Mouse (Mus musculus) brain, embryonic 18.5 days (tissue): Measurements from ENCODE around the gene Pxt1.
"Not testable (repeated sequence)": the region's sequence is repeated elsewhere in the genome, so short reads cannot be mapped to it uniquely, and the experiment has no call there.

Source experiments
- DNase-seq: peaks from one replicate; pipeline ENCODE4 v3.0.0-alpha.2; 2012; ENCODE audit warnings: low read depth, low spot score

Gene Pxt1

DNA sequence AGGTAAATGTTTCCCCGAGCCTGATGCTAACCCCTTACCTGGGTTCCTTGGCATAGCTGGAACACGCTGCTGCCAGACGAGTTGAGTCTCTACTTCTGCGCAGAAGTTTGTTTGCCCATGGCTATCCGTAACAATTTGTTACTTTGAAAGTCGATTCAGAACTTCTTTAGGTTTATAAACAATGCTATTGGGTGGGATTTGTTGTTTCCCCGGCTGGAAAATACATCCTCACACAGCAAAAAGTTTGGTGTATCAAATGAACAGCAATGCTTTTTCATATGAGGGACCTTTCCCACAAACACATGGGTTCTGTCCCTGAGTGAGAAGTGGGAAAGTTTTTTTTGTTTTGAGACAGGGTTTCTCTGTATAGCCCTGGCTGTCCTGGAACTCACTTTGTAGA lies at the start of gene Pxt1:
TSS of gene Pxt1 (minus strand) at position 101 of the 400 bp plus-strand sequence.
- no peak for DNase-seq

DNA sequence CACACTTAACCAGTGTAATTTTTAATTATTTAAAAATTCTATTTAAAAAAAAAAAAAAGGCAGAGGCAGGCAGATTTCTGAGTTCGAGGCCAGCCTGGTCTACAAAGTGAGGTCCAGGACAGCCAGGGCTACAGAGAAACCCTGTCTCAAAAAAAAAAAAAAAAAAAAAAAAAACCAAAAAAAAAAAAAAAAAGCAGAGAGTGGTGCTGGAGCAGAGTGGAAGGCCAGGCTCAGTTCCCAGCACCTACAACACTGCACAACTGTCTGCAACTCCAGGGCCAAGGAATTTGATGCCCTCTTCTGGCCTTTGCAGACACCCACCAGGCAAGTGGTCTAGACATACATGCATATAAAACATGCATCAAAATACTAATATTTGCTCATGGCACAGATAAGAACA lies 49.4 kb upstream of the Pxt1 start:
- not testable (repeated sequence) for DNase-seq

DNA sequence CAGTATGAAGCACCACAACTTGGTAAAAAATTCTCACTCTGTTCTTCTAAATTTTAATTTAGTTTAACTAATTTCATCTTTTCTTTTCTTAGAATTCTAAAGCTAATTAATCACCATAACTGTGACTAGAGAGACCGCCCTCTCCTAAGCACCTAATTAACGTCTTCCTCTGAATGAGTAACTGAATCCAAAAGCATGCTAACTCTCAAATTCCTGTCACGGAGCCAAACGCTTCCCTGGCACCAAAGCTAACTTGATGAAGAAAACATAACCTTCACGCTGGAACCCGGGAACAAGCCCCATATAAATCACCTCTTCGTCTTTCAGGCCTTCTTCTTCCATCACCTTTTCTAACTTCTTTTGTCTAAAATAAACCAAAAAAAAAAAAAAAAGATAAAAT lies 48.5 kb upstream of the Pxt1 start:
- DNase-seq = no peak

DNA sequence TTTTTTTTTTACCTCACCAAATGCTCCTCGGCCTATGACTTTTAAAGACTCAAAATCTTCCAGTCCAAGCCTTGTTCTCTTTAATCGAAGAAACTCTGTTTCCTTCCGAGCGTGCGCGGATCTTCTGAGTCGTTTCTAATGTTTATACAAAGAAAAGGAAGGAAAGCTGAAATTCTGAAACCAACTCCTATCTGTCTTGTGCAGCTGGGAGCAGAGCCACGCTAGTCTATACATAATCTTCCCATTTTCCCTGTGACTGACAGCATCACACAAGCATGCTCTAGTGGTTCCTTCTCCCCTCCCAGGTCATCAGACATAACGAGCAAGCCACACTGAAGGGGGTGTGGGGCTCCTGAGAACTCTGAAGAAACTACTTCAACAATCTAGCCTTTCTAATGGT lies 47.6 kb upstream of the Pxt1 start:
- no peak for DNase-seq

DNA sequence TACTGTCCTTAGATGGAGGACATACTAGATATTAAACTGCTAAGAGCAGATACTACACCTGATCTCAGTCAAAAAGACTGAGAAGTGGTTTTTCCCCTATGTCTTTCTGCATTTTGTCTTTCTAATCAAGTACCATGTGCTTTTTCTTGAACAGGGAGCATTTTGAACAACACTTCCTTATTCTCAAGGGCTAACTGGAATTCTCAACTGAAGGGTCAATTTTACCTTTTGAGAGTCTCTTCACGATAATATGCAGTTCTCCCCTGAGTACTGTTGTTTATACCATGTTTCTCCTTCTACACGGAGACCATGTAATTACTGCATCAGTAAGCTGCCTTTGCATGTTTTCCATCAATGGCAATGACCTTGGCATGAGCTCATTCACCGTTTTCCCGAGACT lies 46.4 kb upstream of the Pxt1 start:
- DNase-seq = no peak

DNA sequence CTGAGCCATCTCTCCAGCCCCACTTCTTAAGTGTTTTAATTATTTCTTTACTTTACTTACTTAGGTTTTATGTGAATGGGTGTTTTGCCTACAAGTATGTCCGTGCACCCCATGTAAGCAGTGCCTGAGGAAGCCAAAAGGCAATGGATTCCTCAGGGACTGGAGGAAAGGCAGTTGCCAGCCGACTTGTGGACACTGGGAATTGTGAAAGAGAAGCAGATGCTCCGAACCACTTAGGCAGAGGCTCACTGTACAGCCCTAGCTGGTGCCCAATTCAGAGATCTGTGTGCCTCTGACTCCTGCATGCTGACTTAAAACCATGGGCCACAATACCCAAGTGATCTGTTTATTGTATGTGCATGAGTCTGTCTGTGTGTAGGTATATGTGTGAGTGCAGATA lies 45.4 kb upstream of the Pxt1 start:
- DNase-seq = no peak

DNA sequence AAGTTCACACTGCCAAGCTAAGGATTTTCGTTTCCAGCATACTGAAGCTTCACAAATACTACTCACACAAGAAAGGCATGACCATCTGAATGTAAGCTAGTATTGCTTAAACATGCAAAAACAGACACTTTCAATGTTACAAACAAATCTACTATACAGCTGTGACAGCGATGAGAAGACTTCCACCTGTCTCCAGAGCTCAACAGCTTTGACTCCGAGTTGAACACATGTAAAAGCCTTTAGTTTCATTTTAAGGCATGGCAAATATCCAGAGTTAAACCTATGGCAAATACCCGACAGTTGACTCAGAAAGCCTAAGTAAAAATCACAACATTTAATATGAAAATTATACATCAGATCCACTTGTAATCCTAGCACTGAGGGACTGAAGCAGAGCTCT lies 44.7 kb upstream of the Pxt1 start:
- DNase-seq = no peak

DNA sequence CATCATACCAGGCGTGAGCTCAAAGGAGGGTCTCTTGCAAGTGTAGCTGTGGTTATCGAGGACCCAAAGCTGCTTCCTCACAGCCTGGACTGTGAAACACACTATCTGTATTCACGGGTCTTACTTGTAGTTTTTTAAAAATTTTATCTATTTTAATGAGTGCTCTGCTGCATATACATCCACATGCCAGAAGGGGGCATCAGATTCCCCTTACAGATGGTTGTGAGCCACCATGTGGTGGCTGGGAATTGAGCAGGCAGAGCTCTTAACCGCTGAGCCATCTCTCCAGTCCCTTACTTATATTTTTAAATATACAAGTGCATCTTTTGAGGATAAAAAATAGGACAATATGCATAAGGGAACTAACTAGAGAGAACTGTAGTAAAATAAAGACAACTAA lies 44.1 kb upstream of the Pxt1 start:
- no peak for DNase-seq

DNA sequence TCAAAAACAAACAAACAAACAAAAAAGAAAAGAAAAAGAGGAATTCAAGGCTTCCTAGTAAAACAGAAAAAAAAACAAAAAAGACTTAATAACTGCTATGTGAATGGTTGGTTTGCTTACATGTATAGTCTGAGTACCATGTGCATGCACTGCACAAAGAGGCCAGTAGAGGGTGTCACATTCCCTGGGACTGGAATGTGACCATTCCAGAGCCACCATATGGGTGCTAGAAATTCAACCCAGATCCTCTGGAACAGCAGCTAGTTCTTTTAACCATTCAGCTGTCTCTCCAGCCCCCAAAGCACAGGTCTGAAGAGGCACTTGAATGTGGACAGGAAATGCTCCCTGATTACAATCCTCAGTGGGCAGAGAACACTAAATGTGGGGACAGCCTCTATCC lies 43.2 kb upstream of the Pxt1 start:
- no peak for DNase-seq

DNA sequence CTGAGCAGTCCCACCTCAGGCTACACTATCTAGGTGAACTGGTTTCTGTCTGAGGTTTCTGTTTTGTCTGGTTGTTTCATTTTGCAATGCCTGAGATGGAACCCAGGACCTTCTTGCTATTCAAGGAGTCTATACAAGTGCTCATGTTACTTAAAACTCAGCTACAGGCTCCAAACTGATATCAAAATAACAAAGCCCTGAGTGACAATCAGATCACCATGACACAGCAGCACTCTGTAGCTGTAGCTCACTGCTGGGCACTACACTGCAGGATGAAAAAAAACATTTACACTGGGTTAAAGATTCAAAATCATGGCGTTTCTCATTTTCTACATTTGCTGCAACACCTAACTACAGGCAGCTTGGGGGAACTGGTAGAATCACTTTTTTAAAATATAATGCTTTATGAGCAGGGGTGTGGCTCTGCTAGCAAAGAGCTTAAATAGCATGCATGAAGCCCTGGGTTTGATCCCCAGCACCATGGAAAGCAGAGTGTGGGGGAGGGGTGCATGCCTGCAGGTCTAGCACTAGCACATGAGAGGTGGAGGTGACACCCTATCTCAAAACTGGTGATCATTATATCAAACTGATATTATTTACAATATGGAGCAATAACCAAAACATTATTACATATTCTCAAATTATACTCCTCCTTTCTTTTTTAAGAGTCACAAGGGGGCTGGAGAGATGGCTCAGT lies 41.2 kb upstream of the Pxt1 start:
- DNase-seq = no peak

DNA sequence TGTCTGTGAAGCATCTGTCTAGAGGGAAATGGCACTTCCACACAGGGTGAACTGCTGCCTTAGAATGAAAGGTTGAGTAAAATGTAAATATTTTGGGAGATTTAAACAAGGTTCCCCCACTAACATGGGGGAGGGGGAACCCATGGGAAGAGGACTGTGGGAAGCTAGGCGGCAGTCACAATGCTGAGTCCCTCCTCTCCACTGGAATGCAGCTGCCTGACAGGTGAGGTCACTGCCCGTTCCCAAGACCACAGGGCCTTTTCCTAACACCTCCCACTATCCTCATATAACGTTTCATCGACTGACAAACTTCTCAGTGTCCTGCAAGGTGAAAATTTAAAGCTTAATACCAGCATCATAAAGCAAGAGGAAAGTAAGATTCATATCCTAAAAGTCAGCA lies 39.0 kb upstream of the Pxt1 start:
- no peak for DNase-seq

DNA sequence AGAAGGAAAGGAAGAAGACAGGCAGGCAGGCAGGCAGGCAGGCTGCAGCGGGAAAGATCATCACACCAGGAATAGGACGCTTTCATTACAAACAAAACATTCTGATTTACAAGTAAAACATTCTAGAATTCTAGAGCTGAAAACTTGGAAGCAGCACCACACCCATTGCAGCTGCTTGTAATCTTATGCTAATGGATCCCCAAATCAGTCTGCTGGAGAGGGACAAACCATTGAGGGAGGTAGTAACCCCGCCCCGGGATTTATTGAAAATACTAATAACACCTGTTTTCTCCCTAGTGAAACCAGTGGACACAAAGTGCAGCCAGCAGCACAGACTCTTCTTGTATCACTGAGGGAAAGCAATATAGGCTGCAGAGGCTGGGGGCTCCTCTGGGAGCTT lies 37.4 kb upstream of the Pxt1 start:
- DNase-seq = no peak

DNA sequence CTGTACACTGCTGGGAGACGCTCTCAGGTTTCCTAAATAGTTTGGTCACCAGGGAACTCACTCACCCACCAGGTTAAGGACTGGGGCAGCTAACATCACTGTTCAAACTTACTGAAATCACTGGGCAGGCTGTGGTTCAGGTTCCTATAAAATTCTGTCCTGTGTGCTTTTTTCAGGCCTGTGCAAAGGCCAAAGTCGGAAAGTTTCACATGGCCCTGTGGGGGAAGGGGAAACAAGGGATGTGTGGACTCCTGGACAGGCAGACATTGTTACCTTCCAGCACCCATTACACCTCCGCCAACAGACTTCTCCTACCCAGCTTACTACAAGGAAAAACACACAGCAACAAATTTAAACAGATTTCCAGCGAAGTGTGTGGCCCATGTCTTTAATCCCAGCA lies 35.5 kb upstream of the Pxt1 start:
- DNase-seq = no peak

DNA sequence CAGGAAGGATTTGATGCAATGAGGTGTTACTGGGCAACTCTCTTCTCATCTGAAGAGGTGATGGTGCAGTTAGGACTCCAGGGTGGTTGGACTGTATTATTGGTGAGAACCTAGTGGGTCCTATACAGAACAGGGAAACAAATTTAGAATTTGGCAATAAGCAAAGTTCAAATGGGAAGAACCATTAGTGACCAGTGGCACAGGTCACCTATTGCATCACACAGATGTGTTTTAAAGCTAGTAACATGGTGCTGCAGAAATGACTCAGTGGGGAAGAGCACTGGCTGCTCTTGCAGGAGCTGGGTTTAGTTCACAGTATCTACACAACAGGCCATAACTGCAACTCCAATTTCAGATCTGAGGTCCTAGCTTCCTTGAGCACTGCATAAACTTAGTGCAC lies 26.5 kb upstream of the Pxt1 start:
- no peak for DNase-seq

DNA sequence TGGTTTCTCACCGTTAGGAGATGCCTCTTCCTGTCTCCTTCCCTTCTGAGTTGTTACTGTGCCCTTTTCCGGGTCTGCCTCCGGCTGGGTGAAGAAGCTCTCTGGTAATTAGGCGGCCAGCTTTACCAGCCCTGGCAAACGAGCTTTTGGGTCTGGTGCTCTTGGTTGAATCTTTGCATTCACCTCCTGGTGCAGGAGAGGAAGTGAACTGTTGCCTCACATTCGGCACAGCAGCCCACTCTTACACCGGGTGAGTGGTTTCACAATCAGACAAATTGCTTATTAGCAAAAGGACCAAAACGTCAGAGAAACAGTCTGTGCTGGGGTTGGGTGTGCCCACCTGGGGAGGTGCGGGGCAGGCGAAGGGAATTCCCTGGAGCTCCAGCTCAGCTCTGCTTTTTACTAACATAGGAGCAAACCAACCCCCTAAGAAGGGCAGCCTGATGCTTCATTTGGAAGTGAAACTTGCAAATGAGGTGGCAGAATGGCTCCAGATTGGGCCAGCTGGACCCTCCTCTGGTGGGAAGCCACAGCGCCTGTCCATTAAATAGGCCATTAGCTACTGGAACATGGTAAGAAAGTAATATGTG lies 23.5 kb upstream of the Pxt1 start:
- no peak for DNase-seq

DNA sequence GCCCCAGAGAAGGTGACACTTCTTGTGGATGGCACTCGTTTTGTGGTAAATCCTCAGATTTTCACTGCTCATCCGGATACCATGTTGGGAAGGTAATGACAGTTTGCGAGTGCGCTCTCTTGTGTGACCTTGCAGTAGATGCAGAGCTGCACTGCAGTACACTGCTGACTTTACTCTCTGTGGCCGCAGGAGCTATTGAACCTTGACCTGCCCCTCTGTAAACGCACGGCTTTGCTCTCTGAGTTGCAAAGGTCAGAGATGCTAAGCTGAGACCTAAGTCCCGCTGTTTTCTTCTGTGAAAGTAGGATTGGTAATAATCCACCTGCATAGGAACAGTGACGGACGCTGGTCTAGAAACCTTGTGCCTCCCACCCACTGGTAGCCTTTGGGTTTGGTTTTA lies 18.0 kb upstream of the Pxt1 start:
- no peak for DNase-seq

DNA sequence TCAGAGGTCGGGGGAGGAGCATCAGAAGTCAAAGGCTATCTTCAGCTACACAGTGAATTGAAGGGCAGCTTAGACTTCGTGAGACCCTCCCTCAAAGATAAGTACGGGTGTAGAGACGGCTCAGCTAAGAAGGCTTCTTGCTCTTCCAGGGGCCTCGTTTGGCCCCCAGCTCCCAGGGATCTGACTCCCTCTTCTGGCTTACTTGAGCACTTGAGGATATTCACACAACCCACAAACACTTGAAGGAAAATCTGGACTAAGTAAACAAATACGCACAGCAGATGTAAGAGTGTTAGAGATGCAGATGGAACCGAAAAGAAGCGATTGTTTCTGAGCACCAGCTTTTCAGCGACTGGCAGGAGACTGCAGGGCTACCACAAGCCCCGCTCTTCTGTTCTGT lies 17.0 kb upstream of the Pxt1 start:
- no peak for DNase-seq

DNA sequence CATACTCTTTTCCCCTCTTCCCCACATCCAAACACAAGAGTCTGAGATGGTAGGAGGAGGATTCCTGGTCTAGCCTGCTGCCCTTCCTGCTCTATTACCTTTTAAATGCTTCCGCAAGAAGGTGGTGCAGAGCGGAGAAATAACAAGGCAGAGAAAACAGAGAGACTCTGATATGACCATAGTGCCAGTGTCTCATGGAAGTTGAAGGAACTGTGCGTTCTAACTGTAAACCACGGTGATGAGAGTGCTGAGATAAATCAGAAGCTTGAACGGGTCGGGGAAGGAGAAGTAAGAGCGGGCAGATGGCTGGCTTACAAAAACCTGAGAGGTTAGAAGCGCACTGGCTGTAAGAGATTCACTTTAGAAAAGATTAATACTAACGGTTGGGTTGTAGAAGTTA lies 10.8 kb upstream of the Pxt1 start:
- DNase-seq = no peak

DNA sequence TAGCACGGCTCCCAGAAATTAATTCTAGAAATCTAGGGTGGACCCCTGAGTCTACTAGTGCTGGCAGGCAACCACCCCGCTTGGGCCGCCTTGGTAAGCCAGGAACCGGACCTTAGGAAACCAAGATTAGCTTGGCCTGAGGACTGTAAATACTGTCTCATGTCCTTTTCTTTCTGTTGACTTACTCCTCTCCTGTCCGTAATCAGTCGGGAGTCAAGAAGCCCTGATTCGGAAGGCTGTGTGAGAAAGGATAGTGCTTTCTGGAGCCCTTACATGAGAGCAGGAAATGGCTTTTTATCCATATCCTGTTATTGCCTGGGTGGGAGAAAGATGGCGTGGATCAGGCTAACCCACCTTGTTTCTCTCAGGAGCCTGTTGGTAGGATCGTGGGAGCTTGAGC lies 9.6 kb upstream of the Pxt1 start:
- no peak for DNase-seq

DNA sequence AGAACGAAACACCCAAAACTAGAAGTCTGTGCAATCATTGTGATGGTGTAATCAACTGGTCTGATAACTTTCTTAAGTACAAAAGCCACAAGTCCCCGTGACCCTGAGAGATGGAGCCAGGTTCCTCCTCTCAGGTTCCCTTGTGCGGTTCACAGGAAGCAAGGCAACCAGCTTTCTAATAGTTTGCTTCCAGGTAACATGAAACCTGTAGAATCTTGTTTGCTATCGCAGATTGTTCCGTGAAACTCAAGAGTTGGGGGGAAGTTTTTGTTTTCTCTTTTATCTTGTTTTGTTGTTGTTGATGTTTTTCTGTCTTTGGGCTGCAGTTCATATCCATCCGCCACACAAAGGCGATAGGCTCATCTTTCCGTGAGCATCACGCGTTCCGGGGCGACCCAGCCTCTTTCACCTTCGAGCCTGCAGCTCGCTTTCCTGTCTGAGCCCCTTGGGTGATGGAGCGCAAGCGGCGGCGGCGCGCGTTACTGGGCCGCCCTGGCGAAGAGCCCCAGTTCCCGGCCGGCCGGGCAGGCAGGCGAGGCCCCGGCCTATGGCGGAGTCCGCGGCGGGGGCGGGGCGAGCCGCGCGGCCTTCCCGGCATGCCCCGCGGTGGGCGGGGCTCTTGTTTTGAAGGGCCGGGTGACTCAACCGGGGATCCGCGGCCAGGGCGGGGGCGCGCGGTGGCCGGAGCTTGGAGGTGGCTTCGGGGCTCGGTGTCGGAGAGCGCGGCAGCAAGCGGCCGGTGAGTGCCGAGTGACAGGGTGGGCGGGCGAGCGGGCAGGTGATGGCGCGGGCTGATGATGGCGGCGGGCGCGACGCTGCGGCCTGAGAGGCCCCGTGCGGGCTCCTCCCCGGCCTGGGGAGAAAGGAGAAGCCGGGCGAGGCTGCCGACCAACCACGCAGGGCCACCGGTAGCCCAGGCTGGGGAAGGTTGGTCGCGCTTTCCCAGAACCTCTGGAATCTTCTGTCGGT lies 8.5 kb upstream of the Pxt1 start, which contains the start of gene Kctd20:
TSS of gene Kctd20 (plus strand) at position 120 of the 969 bp plus-strand sequence.
- peak; percentile 76 for DNase-seq

DNA sequence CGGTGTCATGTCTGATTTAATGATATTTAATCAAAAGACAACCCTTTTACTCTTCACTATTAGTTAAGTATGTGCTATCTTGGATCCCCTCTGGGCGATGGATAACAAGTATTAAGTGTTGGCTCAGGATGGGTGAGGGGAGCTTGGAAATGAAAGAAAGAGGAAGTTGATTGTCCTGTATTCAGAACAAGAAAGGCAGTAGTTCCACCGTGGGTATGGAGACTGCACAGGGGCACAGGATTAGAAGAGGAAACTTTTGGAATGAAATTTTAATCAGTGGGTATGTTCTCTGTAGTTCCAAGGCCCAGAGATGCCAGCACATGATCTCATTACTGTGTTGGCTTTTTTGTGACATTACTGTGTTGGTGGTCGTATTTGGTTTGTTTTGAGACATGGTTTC lies 7.1 kb upstream of the Pxt1 start:
- DNase-seq = no peak

DNA sequence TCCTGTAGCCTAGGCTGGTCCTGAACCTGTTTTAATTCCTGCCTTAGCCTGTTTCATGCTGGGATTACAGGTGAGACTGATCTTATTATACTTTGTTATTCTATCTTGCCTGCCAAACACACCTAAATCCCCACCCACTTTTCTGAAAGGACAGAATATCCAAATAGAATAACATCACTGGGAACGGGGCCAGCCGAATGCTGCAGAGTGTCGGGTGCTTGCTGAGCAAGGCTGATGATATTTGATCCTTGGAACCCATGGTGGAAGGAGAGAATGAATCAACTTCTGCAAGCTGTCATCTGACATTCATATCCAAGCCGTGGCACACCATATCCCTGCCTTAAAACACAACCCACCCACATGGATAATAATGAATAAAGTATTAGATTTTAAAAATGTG lies 5.0 kb upstream of the Pxt1 start:
- no peak for DNase-seq
